Comparison of ENCODE assay signal across 21 mouse cellular contexts in genomic region chr16:25080811-25081210, GRCm38 (mm10).
DNase-seq lines count a peak whose midpoint lies in the region; ATAC-seq and TF ChIP-seq lines count a peak whose summit lies in the region.
"Had no signal": no experiment of that assay in that cellular context is flagged by ENCODE, and none has a peak within 500 bp of the region (broad histone marks: within the 10 kb centered on the region; RNA-seq: fewer than 3 reads in every experiment).

No protein-coding gene starts in this region.

- no peaks in the 10 kb centered on the region for H3K4me1 ChIP-seq in limb, embryonic 11.5 days (ENCODE audit: control insufficient read depth, insufficient read depth, low read length)
- H3K4me1 ChIP-seq in limb, embryonic 10.5 days = no peaks in the 10 kb centered on the region

- H3K4me2 ChIP-seq in limb, embryonic 11.5 days (ENCODE audit: low read depth, severe bottlenecking) = no peak overlapping the region

- intact Hi-C loops in gastrocnemius, adult 2 months (cut with DNase I) = loop anchor here (10.0 kb wide), 1 partner anchor 264 kb away; no protein-coding TSS in a partner anchor

- H3K9me3 ChIP-seq in limb, embryonic 11.5 days (ENCODE audit: control insufficient read depth, low read length) = no peaks in the 10 kb centered on the region
- H3K9me3 ChIP-seq in limb, embryonic 10.5 days (replicated peaks) = no peaks in the 10 kb centered on the region

- no peak overlapping the region for H3K4me3 ChIP-seq in gastrocnemius, adult 2 months
- H3K4me3 ChIP-seq in limb, embryonic 11.5 days (ENCODE audit: low read depth, low read length) = no peak overlapping the region
- H3K4me3 ChIP-seq in limb, embryonic 10.5 days = no peak overlapping the region

- no peaks in the 10 kb centered on the region for H3K36me3 ChIP-seq in limb, embryonic 11.5 days (ENCODE audit: control insufficient read depth, insufficient read depth, low read length)
- H3K36me3 ChIP-seq in limb, embryonic 10.5 days = no peaks in the 10 kb centered on the region
- H3K36me3 ChIP-seq: G1E had no signal

- no peak overlapping the region for H3K9ac ChIP-seq in limb, embryonic 11.5 days (ENCODE audit: low read length)

- TF ChIP-seq CTCF in gastrocnemius, adult 2 months (IDR thresholded peaks at IDR 0.05) = no peak

- WGBS in limb, embryonic 11.5 days = 93% methylated on average over 6 of the region's 6 CpGs
- 92% methylated on average over 6 of the region's 6 CpGs for WGBS in limb, embryonic 10.5 days

- no peaks in the 10 kb centered on the region for H3K27me3 ChIP-seq in limb, embryonic 11.5 days (ENCODE audit: control insufficient read depth, insufficient read depth, low read length)
- no peaks in the 10 kb centered on the region for H3K27me3 ChIP-seq in limb, embryonic 10.5 days (ENCODE audit: low read depth, poor library complexity, severe bottlenecking)
- H3K27me3 ChIP-seq: CH12.LX had no signal

- H3K27ac ChIP-seq in gastrocnemius, adult 2 months = peak overlapping the region; percentile 76
- no peak overlapping the region for H3K27ac ChIP-seq in limb, embryonic 11.5 days (replicated peaks; ENCODE audit: low read depth, low read length)
- no peak overlapping the region for H3K27ac ChIP-seq in limb, embryonic 10.5 days

- ATAC-seq in limb, embryonic 11.5 days (ENCODE audit: insufficient number of reproducible peaks, low FRiP score, low TSS enrichment, low read depth) = no peak
- ATAC-seq: activated CD4-positive, CD25-positive, alpha-beta regulatory T cell, adult 4 months; CD4-positive, CD25-positive, alpha-beta regulatory T cell, adult 4 months; Patski had no signal

- DNase-seq in gastrocnemius, adult 2 months = peak; percentile 53
- no peak for DNase-seq in gastrocnemius, adult 8-10 months (ENCODE audit: low spot score in 2 of 2)
- DNase-seq in heart, adult 11 months = peak; percentile 80
- DNase-seq in heart, adult 18-20 months = no peak
- DNase-seq in limb, embryonic 11.5 days (ENCODE audit: low spot score) = peak; percentile 7
- no peak for DNase-seq in limb, embryonic 10.5 days (ENCODE audit: low spot score)
- DNase-seq: adrenal gland, adult 2 months; adrenal gland, adult 8-10 months; adrenal gland, postnatal 10 days; adrenal gland, postnatal 14 days; adrenal gland, postnatal 25 days; adrenal gland, postnatal 36 days; B cell, adult 2 months; cerebellum, adult 11 months; cerebellum, adult 11-12 months; cerebellum, adult 18-20 months had no signal

Comparison
In these comparisons a context has a peak if more than half of its experiments do, and no peak if none do; other contexts are left out.
1. DNase-seq: peak in gastrocnemius, adult 2 months (single experiment), heart, adult 11 months (single experiment) and limb, embryonic 11.5 days (single experiment); none in gastrocnemius, adult 8-10 months (0 of 2), heart, adult 18-20 months (0 of 2) and limb, embryonic 10.5 days (single experiment).